31 mouse cellular contexts compared by ENCODE assay signal in the genomic region with DNA sequence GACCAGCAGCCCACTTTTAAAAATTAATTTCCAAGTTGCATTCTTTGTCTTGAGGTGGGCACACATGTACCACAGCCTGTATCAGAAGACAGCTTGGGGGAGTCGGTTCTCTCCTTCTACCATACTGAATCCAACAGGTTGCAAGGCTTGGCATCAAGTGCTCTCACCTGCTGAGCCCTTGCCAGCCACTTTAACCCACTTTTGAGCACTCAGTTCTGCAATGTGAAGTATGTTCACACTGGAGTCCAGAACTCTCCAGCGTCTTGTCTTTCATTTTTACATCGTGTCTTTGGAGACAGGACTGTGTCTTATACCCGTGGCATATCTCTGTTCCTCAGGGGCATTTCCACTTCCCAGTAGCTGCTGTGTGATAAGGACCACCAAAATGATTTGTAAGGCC. TPM values are rescaled to one million over a fixed set of nuclear protein-coding genes. Genes with fewer than 3 reads are reported as not detected.
"Had no signal": no experiment of that assay in that cellular context is flagged by ENCODE, and none has a peak within 500 bp of the region (broad histone marks: within the 10 kb centered on the region; RNA-seq: fewer than 3 reads in every experiment).

No protein-coding gene starts in this region.

- ATAC-seq: inflammation-experienced regulatory T-cells, adult 6 months; intestine, embryonic 16.5 days; liver, postnatal 0 days; midbrain, embryonic 15.5 days had no signal

- H3K27ac ChIP-seq: kidney, postnatal 0 days; layer of hippocampus, adult 2 months; left cerebral cortex, adult 2 months; limb, embryonic 12.5 days; limb, embryonic 15.5 days; liver, embryonic 14.5 days; midbrain, embryonic 12.5 days; midbrain, embryonic 15.5 days; neural tube, embryonic 12.5 days; neural tube, embryonic 15.5 days; stomach, postnatal 0 days had no signal

- H3K36me3 ChIP-seq: limb, embryonic 12.5 days; limb, embryonic 15.5 days; midbrain, embryonic 12.5 days; midbrain, embryonic 15.5 days; neural tube, embryonic 12.5 days; neural tube, embryonic 15.5 days had no signal

- H3K4me1 ChIP-seq: limb, embryonic 12.5 days; limb, embryonic 15.5 days; midbrain, embryonic 12.5 days; midbrain, embryonic 15.5 days; neural tube, embryonic 12.5 days; neural tube, embryonic 15.5 days had no signal

- H3K9ac ChIP-seq: limb, embryonic 12.5 days; limb, embryonic 15.5 days; liver, embryonic 14.5 days; liver, postnatal 0 days; midbrain, embryonic 12.5 days; midbrain, embryonic 15.5 days; neural tube, embryonic 12.5 days; neural tube, embryonic 15.5 days had no signal

- DNase-seq: kidney, adult 18-20 months; kidney, adult 9 months; kidney, postnatal 25 days; layer of hippocampus, postnatal 36 days; liver, postnatal 0 days; right cerebral cortex, adult 18-20 months; right cerebral cortex, postnatal 14 days; right cerebral cortex, postnatal 4 days; thymus, adult 2 months; thymus, postnatal 14 days; thymus, postnatal 4 days had no signal

- H3K4me3 ChIP-seq: layer of hippocampus, adult 2 months; left cerebral cortex, adult 2 months; limb, embryonic 12.5 days; limb, embryonic 15.5 days; midbrain, embryonic 12.5 days; midbrain, embryonic 15.5 days; neural tube, embryonic 12.5 days; neural tube, embryonic 15.5 days had no signal

- H3K4me2 ChIP-seq: limb, embryonic 12.5 days; limb, embryonic 15.5 days; liver, embryonic 11.5 days; midbrain, embryonic 12.5 days; midbrain, embryonic 15.5 days; neural tube, embryonic 12.5 days; neural tube, embryonic 15.5 days had no signal

- H3K27me3 ChIP-seq: limb, embryonic 12.5 days; limb, embryonic 15.5 days; midbrain, embryonic 12.5 days; midbrain, embryonic 15.5 days; neural tube, embryonic 12.5 days; neural tube, embryonic 15.5 days had no signal

- H3K9me3 ChIP-seq: limb, embryonic 12.5 days; limb, embryonic 15.5 days; midbrain, embryonic 12.5 days; midbrain, embryonic 15.5 days; neural tube, embryonic 12.5 days; neural tube, embryonic 15.5 days had no signal

RNA-seq across cellular contexts. Expression of gene Scnn1b, which starts 15.4 kb away (rescaled TPM):
- total RNA-seq: layer of hippocampus, adult 2 months; layer of hippocampus, postnatal 10 days; left cerebral cortex, adult 2 months; left cerebral cortex, postnatal 10 days; left cerebral cortex, postnatal 36 days; megakaryocyte progenitor cell, adult 5-6 weeks; megakaryocyte-erythroid progenitor cell, adult 5-6 weeks had no signal
- polyA plus RNA-seq: large intestine, adult 2 months; limb, embryonic 12.5 days; midbrain, embryonic 12.5 days; neural tube, embryonic 12.5 days had no signal
